Mouse (Mus musculus) bone marrow macrophage, adult 2 months (primary cell): ENCODE measurements around the gene Lysmd2.

Experiments
- CTCF ChIP-seq: IDR thresholded peaks from 2 replicates; pipeline ENCODE4 v1.5.1; 2012; ENCODE audit warnings: low read depth, mild to moderate bottlenecking, low read length, moderate library complexity
- POLR2A ChIP-seq: IDR thresholded peaks from 2 replicates; pipeline ENCODE4 v1.6.1; 2012; ENCODE audit warnings: mild to moderate bottlenecking, low read depth, low read length, borderline replicate concordance

- TF ChIP-seq CTCF, result no peak
- TF ChIP-seq POLR2A, result no peak
Measured at GRCm38 (mm10) chr9:75665364-75665763, 39.8 kb downstream of the Lysmd2 start.
